Mouse (Mus musculus) MEL (cell line): ENCODE results near the gene Fyco1. TPM values are rescaled to one million over a fixed set of nuclear protein-coding genes. Genes with fewer than 3 reads are reported as not detected.

Experiments used
- DNase-seq: peaks from one replicate; pipeline ENCODE4 v3.0.0; 2011; ENCODE audit warnings: low read depth, low spot score
- H3K27ac ChIP-seq: 2 replicates; pipeline ENCODE4 v1.5.1; 2012; ENCODE audit warnings: low read depth, mild to moderate bottlenecking, control low read depth, low read length, moderate library complexity; ENCODE audit not compliant: control insufficient read depth
- H3K27me3 ChIP-seq, 2 experiments: fragments of 150-350 bp in 1 of 2; sonication (generic) in 1 of 2; 2 replicates each; pipeline ENCODE4 v1.6.1; 2012; ENCODE audit warnings: low read length in 2 of 2, mild to moderate bottlenecking in 2 of 2, improper control_type of control experiment in 1 of 2, moderate library complexity in 1 of 2; ENCODE audit not compliant: insufficient read depth in 2 of 2, control insufficient read depth in 1 of 2
- H3K36me3 ChIP-seq, 2 experiments: 2 replicates each; pipeline ENCODE4 v1.6.1; 2012 to 2014; ENCODE audit warnings: low read length in 2 of 2, improper control_type of control experiment in 1 of 2, inconsistent platforms in 1 of 2, mild to moderate bottlenecking in 1 of 2; ENCODE audit not compliant: insufficient read depth in 2 of 2, control insufficient read depth in 1 of 2
- H3K4me1 ChIP-seq, 2 experiments: fragments of 150-350 bp in 1 of 2; sonication (generic) in 1 of 2; 2 replicates each; pipeline ENCODE4 v1.6.1; 2012; ENCODE audit warnings: low read length in 2 of 2, improper control_type of control experiment in 1 of 2, mild to moderate bottlenecking in 1 of 2; ENCODE audit not compliant: insufficient read depth in 2 of 2, control insufficient read depth in 1 of 2
- H3K4me3 ChIP-seq, 2 experiments: fragments of 150-350 bp in 1 of 2; sonication (generic) in 1 of 2; 2 replicates each; pipeline ENCODE4 v1.5.1; 2012; ENCODE audit warnings: low read depth in 2 of 2, low read length in 2 of 2, mild to moderate bottlenecking in 2 of 2, moderate library complexity in 2 of 2, control low read depth in 1 of 2, improper control_type of control experiment in 1 of 2; ENCODE audit not compliant: control insufficient read depth in 1 of 2, insufficient read depth in 1 of 2
- H3K79me2 ChIP-seq: 2 replicates; pipeline ENCODE4 v1.6.1; 2012; ENCODE audit warnings: mild to moderate bottlenecking, low read length, moderate library complexity; ENCODE audit not compliant: control insufficient read depth, poor library complexity, insufficient read depth
- H3K9ac ChIP-seq: 2 replicates; pipeline ENCODE4 v1.6.1; 2012; ENCODE audit warnings: low read depth, mild to moderate bottlenecking, control low read depth, low read length, moderate library complexity; ENCODE audit not compliant: control insufficient read depth, poor library complexity, severe bottlenecking
- H3K9me3 ChIP-seq: fragments of 150-350 bp; sonication (generic); replicated peaks from 2 replicates; pipeline ENCODE4 v1.6.1; 2012; ENCODE audit warnings: mild to moderate bottlenecking, low read length, improper control_type of control experiment, moderate library complexity; ENCODE audit not compliant: insufficient read depth
- CHD1 ChIP-seq: IDR thresholded peaks from 2 replicates; pipeline ENCODE4 v1.6.1; 2012; ENCODE audit warnings: low read depth, mild to moderate bottlenecking, inconsistent platforms, low read length, improper control_type of control experiment
- CHD2 ChIP-seq: IDR thresholded peaks from 2 replicates; pipeline ENCODE4 v1.6.1; 2011; ENCODE audit warnings: low read length, improper control_type of control experiment
- CTCF ChIP-seq, 3 experiments: IDR thresholded peaks in 2 of 3; conservative IDR thresholded peaks in 1 of 3; 2 replicates each; pipeline ENCODE4 v1.5.1; 2011 to 2012; ENCODE audit warnings: low read length in 3 of 3, low read depth in 2 of 3, mild to moderate bottlenecking in 2 of 3, improper control_type of control experiment in 1 of 3, inconsistent platforms in 1 of 3, mixed read lengths in 1 of 3, moderate library complexity in 1 of 3; ENCODE audit not compliant: control insufficient read depth in 1 of 3, insufficient read depth in 1 of 3, poor library complexity in 1 of 3, severe bottlenecking in 1 of 3
- ELF1 ChIP-seq: IDR thresholded peaks from 2 replicates; pipeline ENCODE4 v1.6.1; 2014; ENCODE audit warnings: low read depth, mild to moderate bottlenecking, inconsistent platforms, low read length, improper control_type of control experiment, moderate library complexity
- ETS1 ChIP-seq: IDR thresholded peaks from 2 replicates; pipeline ENCODE4 v1.6.1; 2012; ENCODE audit warnings: low read depth, mild to moderate bottlenecking, inconsistent platforms, low read length, improper control_type of control experiment, moderate library complexity
- GATA1 ChIP-seq: IDR thresholded peaks from 2 replicates; pipeline ENCODE4 v1.6.1; 2011; ENCODE audit warnings: low read depth, low read length, improper control_type of control experiment
- JUND ChIP-seq: IDR thresholded peaks from 2 replicates; pipeline ENCODE4 v1.6.1; 2011; ENCODE audit warnings: low read depth, mild to moderate bottlenecking, improper control_type of control experiment, low read length
- KAT2A ChIP-seq: conservative IDR thresholded peaks from 2 replicates; pipeline ENCODE4 v1.6.1; 2012; ENCODE audit warnings: low read depth, low read length, improper control_type of control experiment, inconsistent platforms
- MAX ChIP-seq: IDR thresholded peaks from 2 replicates; pipeline ENCODE4 v1.6.1; 2011; ENCODE audit warnings: low read length, improper control_type of control experiment
- MEF2A ChIP-seq: IDR thresholded peaks from 2 replicates; pipeline ENCODE4 v1.6.1; 2014; ENCODE audit warnings: low read depth, mild to moderate bottlenecking, inconsistent platforms, low read length, improper control_type of control experiment; ENCODE audit not compliant: poor library complexity, insufficient replicate concordance, severe bottlenecking; ENCODE audit errors: extremely low read depth
- MXI1 ChIP-seq: IDR thresholded peaks from 2 replicates; pipeline ENCODE4 v1.6.1; 2011; ENCODE audit warnings: mild to moderate bottlenecking, low read depth, low read length, improper control_type of control experiment
- MYC ChIP-seq: IDR thresholded peaks from 2 replicates; pipeline ENCODE4 v1.6.1; 2011; ENCODE audit warnings: low read depth, mild to moderate bottlenecking, low read length, improper control_type of control experiment, moderate library complexity
- POLR2A ChIP-seq, 2 experiments: IDR thresholded peaks; 2 replicates each; pipeline ENCODE4 v1.6.1; 2011 to 2012; ENCODE audit warnings: low read length in 2 of 2, mild to moderate bottlenecking in 2 of 2, control low read depth in 1 of 2, improper control_type of control experiment in 1 of 2, low read depth in 1 of 2, moderate library complexity in 1 of 2; ENCODE audit not compliant: control insufficient read depth in 1 of 2, insufficient read depth in 1 of 2, poor library complexity in 1 of 2
- RAD21 ChIP-seq: IDR thresholded peaks from 2 replicates; pipeline ENCODE4 v1.6.1; 2011; ENCODE audit warnings: mild to moderate bottlenecking, low read depth, low read length, improper control_type of control experiment
- RCOR1 ChIP-seq: IDR thresholded peaks from 2 replicates; pipeline ENCODE4 v1.6.1; 2012; ENCODE audit warnings: low read depth, mild to moderate bottlenecking, inconsistent platforms, low read length, improper control_type of control experiment
- SMC3 ChIP-seq: IDR thresholded peaks from 2 replicates; pipeline ENCODE4 v1.6.1; 2011; ENCODE audit warnings: low read depth, low read length, improper control_type of control experiment
- TAL1 ChIP-seq: IDR thresholded peaks from 2 replicates; pipeline ENCODE4 v1.6.1; 2012; ENCODE audit warnings: mild to moderate bottlenecking, inconsistent platforms, low read length, moderate library complexity, mixed read lengths
- TBP ChIP-seq: IDR thresholded peaks from 2 replicates; pipeline ENCODE4 v1.8.0; 2011; ENCODE audit warnings: low read depth, low read length, improper control_type of control experiment
- TCF12 ChIP-seq: IDR thresholded peaks from 2 replicates; pipeline ENCODE4 v1.6.1; 2014; ENCODE audit warnings: low read depth, mild to moderate bottlenecking, inconsistent platforms, low read length, improper control_type of control experiment, moderate library complexity
- USF2 ChIP-seq, 2 experiments: IDR thresholded peaks; 2 replicates each; pipeline ENCODE4 v1.6.1; 2011 to 2012; ENCODE audit warnings: improper control_type of control experiment in 2 of 2, low read length in 2 of 2, borderline replicate concordance in 1 of 2, inconsistent platforms in 1 of 2, low read depth in 1 of 2, mild to moderate bottlenecking in 1 of 2; ENCODE audit not compliant: insufficient read depth in 1 of 2
- ZC3H11A ChIP-seq: IDR thresholded peaks from 2 replicates; pipeline ENCODE4 v1.6.1; 2012; ENCODE audit warnings: low read depth, mild to moderate bottlenecking, inconsistent platforms, low read length, improper control_type of control experiment
- ZNF384 ChIP-seq: IDR thresholded peaks from 2 replicates; pipeline ENCODE4 v1.6.1; 2012; ENCODE audit warnings: low read depth, mild to moderate bottlenecking, inconsistent platforms, low read length, improper control_type of control experiment
- polyA plus RNA-seq, 2 experiments: library from polyadenylated mRNA; stranded (reverse) in 1 of 2; unstranded in 1 of 2; fragments of >175 nt in 1 of 2; fragments of >200 nt in 1 of 2; gene quantifications; 2 replicates each; pipeline versions ENCODE4 v1.2.1 to v1.2.4; 2012; ENCODE audit warnings: low replicate concordance in 2 of 2, low read depth in 1 of 2; ENCODE audit not compliant: insufficient read length in 2 of 2, insufficient read depth in 1 of 2, missing spikeins in 1 of 2
- total RNA-seq: library from RNA; depleted of rRNA; stranded (reverse); fragments of 300-350 nt; gene quantifications from 2 replicates; pipeline ENCODE4 v1.2.3, GENCODE M21; 2012

The Fyco1 gene
- total and polyA plus RNA-seq, 3 experiments, result 1.2 to 2.7 TPM; not detected in 1

DNA sequence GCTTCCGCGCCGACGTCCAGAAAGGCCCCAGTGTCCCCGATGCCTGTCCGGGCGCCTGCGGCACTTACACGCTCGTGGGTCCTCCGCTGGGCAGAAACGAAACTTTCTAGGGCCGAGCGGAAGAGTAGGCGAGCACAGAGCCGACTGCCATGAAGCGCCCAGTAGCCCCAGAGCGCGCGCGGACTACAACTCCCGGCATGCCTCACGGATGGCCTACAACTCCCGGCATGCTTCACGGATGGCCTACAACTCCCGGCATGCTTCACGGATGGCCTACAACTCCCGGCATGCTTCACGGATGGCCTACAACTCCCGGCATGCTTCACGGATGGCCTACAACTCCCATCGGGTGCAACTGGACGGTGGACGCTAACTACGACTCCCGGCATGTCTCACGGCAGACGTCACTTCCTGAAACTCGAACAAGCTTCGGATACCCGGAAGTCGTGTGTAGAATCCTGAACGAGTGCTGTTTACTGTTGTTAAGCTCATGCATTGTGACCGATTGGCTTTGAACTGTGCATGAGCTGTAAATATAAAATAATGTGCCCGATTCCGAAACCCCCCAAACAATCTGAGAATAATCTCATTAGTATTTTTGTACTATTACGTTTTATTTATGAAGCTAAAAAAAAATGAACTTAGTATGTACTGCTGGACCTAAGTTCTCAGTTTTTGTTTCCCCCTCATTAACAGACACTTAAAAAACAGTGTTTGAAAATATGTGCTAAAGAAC lies at the start of gene Fyco1 (continued):
- TF ChIP-seq USF2 (IDR thresholded peaks at IDR 0.05; ENCODE audit: borderline replicate concordance in 1 of 2, insufficient read depth in 1 of 2, low read depth in 1 of 2, low read length in 2 of 2) (no peak), MEF2A (no peak), TCF12 (peak; percentile 73; the same call in 1 of the 2 replicates)

DNA sequence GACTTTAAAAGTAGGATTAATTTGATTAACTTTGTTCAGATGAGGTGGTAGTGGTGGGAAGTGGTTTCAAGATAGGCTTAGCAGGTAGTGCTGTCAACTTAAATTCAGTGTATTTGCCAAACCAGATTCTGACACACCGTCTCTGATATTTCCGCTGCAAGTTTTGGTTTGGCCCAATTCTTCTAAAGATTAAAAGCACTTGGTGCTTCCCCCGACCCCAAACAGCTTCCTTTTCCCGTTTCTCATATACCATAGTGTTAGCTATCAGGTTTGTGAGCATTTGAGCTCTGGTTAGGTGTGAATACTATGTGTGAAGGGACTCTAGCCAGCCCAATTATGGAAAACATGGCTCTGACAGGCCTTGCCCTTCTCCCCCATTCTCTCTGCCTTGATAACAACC lies 20.4 kb upstream of the Fyco1 start:
- Histone ChIP-seq H3K36me3 (no peaks in the 10 kb centered on the region), H3K27me3 (no peaks in the 10 kb centered on the region; a peak in 1 of 4 replicates), H3K4me3 (no peak overlapping the region), H3K4me1 (no peaks in the 10 kb centered on the region), H3K79me2 (no peaks in the 10 kb centered on the region), H3K9me3 (no peaks in the 10 kb centered on the region), H3K9ac (no peak overlapping the region), H3K27ac (no peak overlapping the region)
- no peak for DNase-seq
- TF ChIP-seq MYC, result no peak
- TF ChIP-seq, all 39 proteins: peak for 0

DNA sequence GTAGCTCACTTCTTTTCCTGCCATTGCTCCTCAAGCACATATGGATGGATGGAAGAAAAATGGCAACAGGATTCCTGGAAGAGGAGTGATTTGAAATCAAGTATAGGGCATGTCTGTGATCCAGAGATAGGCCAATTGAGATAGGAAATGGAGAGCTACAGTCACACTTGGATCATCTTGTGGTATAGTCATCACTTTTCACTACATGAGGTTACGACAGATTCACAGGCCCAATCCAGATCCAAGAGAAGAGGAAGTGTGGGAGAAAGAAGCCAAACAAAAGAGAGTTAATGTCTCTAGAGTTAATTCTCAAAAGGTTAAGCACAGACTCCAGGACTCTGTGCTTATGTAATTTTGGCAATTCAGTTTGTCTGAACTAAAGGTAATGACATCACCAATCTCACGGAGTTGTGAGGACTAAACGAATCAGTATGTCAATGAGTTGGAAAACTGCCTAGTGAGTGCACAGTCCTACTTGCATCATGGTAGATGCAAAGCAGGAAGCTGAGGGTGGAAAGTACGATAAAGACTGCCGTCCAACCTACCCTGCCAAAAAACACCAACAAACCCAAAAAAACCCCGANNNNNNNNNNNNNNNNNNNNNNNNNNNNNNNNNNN lies 17.6 kb upstream of the Fyco1 start:
- Histone ChIP-seq H3K9ac (no peak overlapping the region), H3K9me3 (no peaks in the 10 kb centered on the region), H3K79me2 (no peaks in the 10 kb centered on the region), H3K4me1 (no peaks in the 10 kb centered on the region), H3K36me3 (no peaks in the 10 kb centered on the region), H3K27me3 (no peaks in the 10 kb centered on the region; a peak in 1 of 4 replicates), H3K4me3 (no peak overlapping the region), H3K27ac (no peak overlapping the region)
- TF ChIP-seq POLR2A (IDR thresholded peaks at IDR 0.05; ENCODE audit: control insufficient read depth in 1 of 2, insufficient read depth in 1 of 2, low read depth in 1 of 2, low read length in 2 of 2, poor library complexity in 1 of 2) (no peak), MAX (no peak), USF2 (IDR thresholded peaks at IDR 0.05; ENCODE audit: borderline replicate concordance in 1 of 2, insufficient read depth in 1 of 2, low read depth in 1 of 2, low read length in 2 of 2) (no peak), CTCF (IDR thresholded peaks at IDR 0.05 in 2 of 3, conservative IDR thresholded peaks at IDR 0.05 in 1 of 3; ENCODE audit: control insufficient read depth in 1 of 3, insufficient read depth in 1 of 3, low read depth in 2 of 3, low read length in 3 of 3, poor library complexity in 1 of 3, severe bottlenecking in 1 of 3) (no peak), ZC3H11A (no peak), SMC3 (no peak)
- DNase-seq, result peak; percentile 7

DNA sequence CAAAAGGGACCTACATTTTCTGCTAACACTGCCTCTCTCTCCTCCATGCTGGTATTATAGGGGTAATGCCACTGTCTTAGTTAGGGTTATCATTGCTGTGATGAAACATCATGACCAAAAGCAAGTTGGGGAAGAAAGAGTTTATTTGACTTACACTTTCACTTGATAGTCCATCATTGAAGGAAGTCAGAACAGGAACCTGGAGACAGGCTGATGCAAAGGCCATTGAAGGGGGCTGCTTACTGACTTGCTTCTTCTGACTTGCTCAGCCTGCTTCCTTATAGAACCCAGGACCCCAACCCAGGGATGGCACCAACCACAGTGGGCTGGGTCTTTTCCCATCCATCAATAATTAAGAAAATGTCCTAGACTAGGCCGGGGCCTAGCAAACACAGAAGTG lies 11.9 kb upstream of the Fyco1 start:
- H3K9me3 ChIP-seq, result no peaks in the 10 kb centered on the region
- DNase-seq, result no peak
- H3K9ac ChIP-seq, result no peak overlapping the region
- no peaks in the 10 kb centered on the region for H3K36me3 ChIP-seq
- H3K27me3 ChIP-seq, result peaks cover 0 to 4% of the 10 kb centered on the region in 2 experiments; a peak in 3 of 4 replicates
- no peak overlapping the region for H3K4me3 ChIP-seq
- no peaks in the 10 kb centered on the region for H3K79me2 ChIP-seq
- H3K4me1 ChIP-seq, result no peaks in the 10 kb centered on the region
- H3K27ac ChIP-seq, result no peak overlapping the region
- TF ChIP-seq TBP, result no peak
- TF ChIP-seq JUND, result no peak
- TF ChIP-seq RCOR1, result no peak
- no peak for TF ChIP-seq RAD21
- no peak for TF ChIP-seq CHD2
- no peak for TF ChIP-seq ETS1
- no peak for TF ChIP-seq KAT2A
- TF ChIP-seq MXI1, result no peak
- TF ChIP-seq TAL1, result no peak
- TF ChIP-seq ZNF384, result no peak
- no peak for TF ChIP-seq MEF2A
- no peak for TF ChIP-seq CHD1
- TF ChIP-seq MYC, result no peak
- TF ChIP-seq ELF1, result no peak
- TF ChIP-seq GATA1, result no peak
